Mouse (Mus musculus): ENCODE results near the gene Krtap21-1.

Gene Krtap21-1

DNA sequence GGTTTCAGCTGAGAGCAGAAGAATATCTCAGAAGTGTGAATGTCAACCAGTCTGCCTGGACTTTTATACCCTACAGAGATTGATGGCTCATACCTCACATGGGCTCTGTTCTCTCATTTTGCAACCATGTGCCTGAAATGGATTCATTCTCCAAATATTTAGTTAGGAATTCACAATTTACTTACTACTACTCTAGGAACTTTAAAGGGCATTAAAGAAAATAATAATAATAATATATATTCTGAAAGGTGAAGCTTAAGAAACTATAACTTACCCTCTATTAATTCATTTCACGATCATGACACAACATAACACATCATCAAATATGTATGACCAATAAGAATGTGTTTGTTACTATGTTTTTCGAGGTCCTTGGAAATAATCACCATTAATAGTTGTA is at the start of gene Krtap21-1:
Krtap21-1 (minus strand) TSS at position 101 of the 400 bp plus-strand sequence.
- DNase-seq (ENCODE audit: low spot score in 2 of 2) = no peak

DNA sequence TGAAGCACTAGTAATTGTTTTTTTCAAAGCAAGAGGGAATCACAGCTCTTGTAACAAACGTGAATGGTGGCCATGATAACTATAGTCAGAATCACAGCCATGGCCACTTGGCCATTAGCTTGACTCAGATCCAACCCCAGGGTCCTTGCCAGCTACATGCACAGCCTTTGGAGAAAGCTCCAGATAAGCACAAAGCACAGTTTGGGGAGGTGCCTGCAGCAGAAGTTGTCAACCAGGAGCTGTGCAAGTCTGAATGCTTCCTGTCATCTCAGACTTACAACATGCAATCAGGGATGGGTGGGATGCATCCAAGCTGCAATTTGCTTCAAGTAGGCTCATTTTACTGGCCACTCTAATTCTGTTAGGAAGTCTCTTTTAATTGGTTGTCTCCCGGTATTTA is 25.9 kb upstream of the Krtap21-1 start:
- DNase-seq (ENCODE audit: low spot score in 2 of 2) = no peak

DNA sequence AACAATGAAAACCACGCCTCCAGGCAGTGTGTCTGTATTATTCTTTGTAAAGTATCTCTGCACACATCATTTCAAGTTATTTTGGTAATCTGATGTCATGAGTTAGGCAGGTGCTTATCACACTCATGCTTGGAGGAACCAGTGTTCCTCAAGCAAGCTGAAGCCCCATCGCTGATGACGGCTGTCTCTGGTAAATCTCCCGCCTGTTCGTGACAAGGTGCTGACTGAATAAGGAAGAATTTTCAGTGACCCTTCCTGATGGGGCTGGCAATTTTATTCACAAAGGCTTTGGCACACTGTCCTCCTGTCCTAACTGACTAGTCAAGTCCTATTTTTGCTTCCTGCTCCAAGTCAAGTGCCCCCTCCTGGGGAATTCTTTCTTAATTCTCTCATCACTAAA is 21.6 kb upstream of the Krtap21-1 start:
- no peak for DNase-seq (ENCODE audit: low spot score in 2 of 2)

DNA sequence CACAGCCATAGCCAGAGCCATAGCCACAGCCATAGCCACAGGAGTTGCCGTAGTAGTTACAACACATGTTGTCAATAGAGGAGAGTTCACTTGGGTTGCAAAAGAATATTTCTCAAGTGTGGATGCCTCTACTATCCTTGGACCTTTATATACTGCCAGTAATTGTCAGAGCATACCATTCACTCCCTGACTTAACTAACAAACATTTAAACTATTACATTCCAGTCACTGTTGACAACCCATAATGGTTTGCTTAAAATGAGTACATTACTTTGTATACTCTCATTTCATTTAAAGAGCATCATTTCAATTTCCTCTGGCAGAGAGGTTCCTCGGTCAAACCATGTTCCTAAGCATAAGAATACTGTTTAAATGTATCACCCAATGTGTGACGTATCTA is 16.3 kb upstream of the Krtap21-1 start, which contains the start of gene Krtap6-2:
Krtap6-2 (minus strand) TSS at position 101 of the 400 bp plus-strand sequence.
- no peak for DNase-seq (ENCODE audit: low spot score in 2 of 2)

DNA sequence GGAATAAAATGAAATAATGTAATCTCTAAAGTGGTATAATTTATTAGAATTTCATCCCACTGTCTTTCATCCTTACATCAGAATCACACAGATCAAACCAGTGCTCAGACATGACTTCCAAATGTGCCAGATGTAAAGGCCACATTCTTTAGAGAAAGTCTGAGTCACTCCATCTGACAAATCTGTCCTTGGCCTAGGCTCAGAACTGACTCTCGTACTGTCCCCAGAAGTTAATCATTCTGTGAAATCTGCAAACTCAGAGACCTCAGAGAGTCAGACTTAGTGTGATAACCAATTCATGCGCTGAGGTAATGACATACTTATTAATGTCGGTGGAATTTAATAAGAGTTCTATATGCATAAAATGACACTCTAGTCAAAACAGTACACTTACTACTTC is 12.6 kb upstream of the Krtap21-1 start:
- DNase-seq (ENCODE audit: low spot score in 2 of 2) = no peak

DNA sequence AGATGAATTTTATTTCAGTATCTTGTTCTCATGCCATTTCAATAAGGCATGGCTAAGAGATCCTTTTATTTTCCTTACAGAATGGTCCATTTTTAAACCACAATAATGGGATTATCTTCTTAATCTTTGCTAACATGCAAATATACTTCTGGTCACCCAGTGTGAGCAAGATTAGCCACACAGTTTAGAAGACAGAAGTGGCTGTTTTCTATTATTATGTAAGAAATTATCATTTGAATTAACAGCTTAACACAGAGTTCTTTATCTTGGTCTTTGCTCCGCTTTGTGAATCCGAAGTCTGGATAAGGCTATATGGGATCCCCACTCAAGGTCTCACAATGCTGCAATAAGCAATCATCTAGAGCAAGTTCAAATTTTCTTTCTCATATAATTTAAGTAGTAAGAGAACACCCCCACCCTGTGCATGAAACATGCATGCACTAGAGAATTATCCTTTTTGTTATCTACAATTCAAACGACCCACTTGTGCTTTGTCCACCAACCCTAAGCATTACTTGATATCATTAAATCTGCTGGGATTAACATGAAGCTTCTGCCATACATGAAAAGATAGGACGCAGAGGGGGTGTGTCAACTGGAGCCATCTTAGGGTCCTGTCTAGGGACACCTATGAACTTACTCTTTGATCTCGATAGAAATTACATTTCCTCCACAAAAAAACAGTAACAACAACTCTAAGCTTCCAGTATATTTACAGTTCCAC is 6.8 kb upstream of the Krtap21-1 start:
- no peak for DNase-seq (ENCODE audit: low spot score in 2 of 2)

DNA sequence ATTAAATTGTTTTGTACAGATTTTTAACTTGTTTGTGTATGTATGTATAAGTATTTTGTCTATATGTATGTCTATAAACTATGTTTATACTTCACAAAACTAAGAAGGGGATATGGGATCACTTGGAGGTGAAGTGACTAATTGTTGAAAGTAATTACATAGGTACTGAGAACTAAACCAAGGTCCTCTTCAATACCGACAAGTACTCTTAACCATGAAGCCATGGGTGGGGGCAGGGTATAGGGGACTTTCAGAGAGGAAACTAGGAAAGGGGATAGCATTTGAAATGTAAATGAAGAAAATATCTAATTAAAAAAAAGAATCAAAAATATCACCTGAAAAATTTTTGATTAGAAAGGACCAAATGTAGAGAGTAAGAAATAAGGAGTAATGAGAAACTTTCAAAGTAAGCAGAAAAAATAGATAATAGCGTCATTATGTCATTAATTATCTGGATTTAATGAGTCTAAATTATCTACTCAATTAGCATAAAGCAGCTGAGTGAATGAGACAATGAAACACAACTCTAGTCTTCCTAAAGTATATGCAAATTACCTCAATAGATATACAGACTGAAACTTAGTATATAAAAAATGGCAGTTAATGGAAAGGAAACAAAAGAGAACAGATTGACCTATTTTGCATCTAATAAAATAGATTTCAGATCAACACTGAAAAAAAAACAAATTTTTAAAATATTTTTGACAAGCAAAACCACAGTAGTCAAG is 30.8 kb downstream of the Krtap21-1 start:
- DNase-seq (ENCODE audit: low spot score in 2 of 2) = no peak
